Mouse (Mus musculus): ENCODE data around the gene Diras2. TPM values are rescaled to one million over a fixed set of nuclear protein-coding genes. Genes with fewer than 3 reads are reported as not detected.

Gene Diras2
- polyA plus RNA-seq, 1 experiment = 4.3 TPM

DNA sequence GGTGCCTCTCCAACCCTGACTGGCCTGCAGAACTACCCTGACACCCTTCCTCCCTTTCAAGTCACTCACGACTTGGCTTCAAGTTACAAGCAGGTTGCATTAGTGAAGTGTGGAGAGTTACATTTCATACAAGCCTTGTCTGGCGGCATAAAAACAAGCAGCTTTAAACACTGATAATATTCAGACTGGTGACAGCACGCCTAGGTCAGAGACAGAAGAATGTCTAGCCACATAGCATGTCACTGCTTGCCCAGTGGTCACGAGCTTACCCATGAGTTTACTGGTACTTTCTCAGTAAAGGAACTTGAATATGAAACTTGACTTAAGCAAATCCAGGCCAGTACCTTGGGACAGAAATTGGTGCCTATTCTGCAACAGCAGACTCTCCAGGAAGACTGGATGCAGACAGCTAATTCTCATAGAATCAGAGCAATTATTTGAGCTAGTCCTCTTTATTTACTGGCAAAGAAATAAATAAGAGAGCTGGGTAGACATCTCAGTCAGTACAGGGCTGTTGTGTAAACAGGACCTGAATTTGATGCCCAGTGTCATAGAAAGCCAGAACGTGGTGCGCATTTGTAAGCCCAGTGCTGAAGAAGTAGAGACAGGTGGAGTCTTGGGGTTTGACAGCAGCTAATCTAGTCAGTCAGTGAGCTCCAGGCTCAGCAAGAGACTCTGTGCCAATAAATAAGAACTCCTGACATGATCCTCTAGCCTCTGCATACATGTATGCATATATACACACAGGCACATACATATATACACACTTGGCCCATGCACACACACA, 4.6 kb downstream of the Diras2 start:
- WGBS = 68% methylated on average over 6 of the region's 6 CpGs
- H3K4me1 ChIP-seq (ENCODE audit: control insufficient read depth, insufficient read depth, low read length) = peaks cover 2% of the 10 kb centered on the region; the same call in 1 of the 2 replicates
- DNase-seq = no peak
- TF ChIP-seq CTCF (IDR thresholded peaks at IDR 0.05; ENCODE audit: insufficient read depth, low read length) = no peak
- no peak for TF ChIP-seq POLR2A (IDR thresholded peaks at IDR 0.05; ENCODE audit: borderline replicate concordance, extremely low read depth, low read depth, low read length)
- no peak overlapping the region for H3K4me3 ChIP-seq (replicated peaks; ENCODE audit: extremely low read depth, low read depth, low read length)

DNA sequence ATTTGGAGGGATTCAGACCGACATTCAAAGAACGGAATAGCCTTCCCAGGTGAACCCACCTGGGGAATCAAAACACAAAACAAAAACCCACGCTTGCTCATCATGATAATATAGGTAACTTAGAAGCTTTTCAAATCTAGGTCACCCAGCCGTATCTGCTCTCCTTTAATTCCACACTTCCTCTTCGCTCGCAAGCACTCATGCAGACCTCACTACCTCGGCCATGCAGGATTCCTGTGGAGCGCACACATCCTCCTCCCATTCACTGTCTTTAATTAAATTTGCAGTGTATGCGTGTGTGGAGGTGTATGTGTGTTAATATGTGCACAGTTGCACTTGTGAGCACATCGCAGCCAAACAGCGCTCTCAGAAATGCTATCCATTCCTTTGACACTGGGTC, 6.8 kb downstream of the Diras2 start:
- no peak overlapping the region for H3K4me3 ChIP-seq (replicated peaks; ENCODE audit: extremely low read depth, low read depth, low read length)
- no peak for TF ChIP-seq POLR2A (IDR thresholded peaks at IDR 0.05; ENCODE audit: borderline replicate concordance, extremely low read depth, low read depth, low read length)
- no peak for TF ChIP-seq CTCF (IDR thresholded peaks at IDR 0.05; ENCODE audit: insufficient read depth, low read length)
- WGBS = 88% methylated on average over 11 of the region's 11 CpGs
- DNase-seq = no peak
- no peaks in the 10 kb centered on the region for H3K4me1 ChIP-seq (ENCODE audit: control insufficient read depth, insufficient read depth, low read length)

DNA sequence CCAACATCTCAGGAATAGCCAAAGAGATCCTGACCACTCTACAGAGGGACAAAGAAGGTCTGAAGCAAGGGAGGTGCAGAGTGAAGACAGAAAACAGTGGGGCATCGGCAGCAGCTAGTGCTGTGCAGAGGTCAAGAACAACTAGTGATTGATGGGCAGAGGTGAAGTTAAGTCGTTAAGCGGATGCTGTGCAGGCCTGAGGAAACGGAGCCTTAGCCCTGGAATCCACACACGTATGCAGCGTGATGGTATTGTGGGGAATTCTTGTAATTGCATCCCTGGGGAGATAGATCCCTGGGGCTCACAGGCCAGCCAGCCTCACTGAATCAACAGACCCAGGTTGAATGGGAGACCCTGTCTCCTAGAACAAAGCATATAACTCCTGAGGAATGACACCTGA, 9.9 kb downstream of the Diras2 start:
- no peak for TF ChIP-seq POLR2A (IDR thresholded peaks at IDR 0.05; ENCODE audit: borderline replicate concordance, extremely low read depth, low read depth, low read length)
- TF ChIP-seq CTCF (IDR thresholded peaks at IDR 0.05; ENCODE audit: insufficient read depth, low read length) = no peak
- no peak for DNase-seq
- 50% methylated on average over 6 of the region's 6 CpGs for WGBS
- Histone ChIP-seq H3K4me3 (replicated peaks; ENCODE audit: extremely low read depth, low read depth, low read length) (no peak overlapping the region), H3K4me1 (ENCODE audit: control insufficient read depth, insufficient read depth, low read length) (no peaks in the 10 kb centered on the region)

DNA sequence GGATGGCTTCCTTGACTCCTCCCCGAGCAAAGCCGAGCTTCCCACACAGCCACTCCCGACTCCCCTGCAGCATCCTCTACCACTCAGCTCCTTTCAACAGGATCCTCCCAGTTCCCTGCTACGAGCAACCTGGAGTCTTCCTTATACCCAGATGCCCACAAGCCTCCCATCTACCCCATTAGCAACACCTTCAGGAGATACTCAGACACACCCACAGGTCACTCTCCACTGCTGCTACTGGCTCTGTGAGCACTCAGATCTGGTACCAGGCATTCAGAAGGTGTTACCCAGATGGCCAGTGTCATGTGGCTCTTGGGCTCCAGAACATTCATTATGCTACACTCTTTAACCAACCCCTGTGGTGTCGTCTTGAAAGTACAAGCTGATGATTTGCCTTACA, 11.7 kb downstream of the Diras2 start:
- Histone ChIP-seq H3K4me3 (replicated peaks; ENCODE audit: extremely low read depth, low read depth, low read length) (no peak overlapping the region), H3K4me1 (ENCODE audit: control insufficient read depth, insufficient read depth, low read length) (no peaks in the 10 kb centered on the region)
- no peak for DNase-seq
- 76% methylated on average over 5 of the region's 5 CpGs for WGBS
- TF ChIP-seq POLR2A (IDR thresholded peaks at IDR 0.05; ENCODE audit: borderline replicate concordance, extremely low read depth, low read depth, low read length) (no peak), CTCF (IDR thresholded peaks at IDR 0.05; ENCODE audit: insufficient read depth, low read length) (no peak)

DNA sequence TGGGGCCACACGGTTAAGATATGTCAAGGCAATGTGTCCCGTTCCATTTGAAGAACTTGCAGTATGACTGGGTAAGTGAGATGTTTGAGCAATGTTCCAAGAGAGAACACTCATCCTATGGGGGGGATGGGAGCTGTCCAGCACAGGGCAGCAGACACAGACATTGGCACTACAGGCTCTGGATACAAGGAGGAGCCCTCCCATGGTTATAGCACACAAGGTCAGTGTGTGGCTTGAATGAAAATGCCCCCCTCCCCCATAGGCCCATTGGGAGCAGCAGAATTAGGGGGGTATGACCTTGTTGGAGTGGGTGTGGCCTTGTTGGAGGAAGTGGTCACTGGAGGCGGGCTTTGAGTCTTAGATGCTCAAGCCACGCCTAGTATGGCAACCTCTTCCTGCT, 12.7 kb downstream of the Diras2 start:
- Histone ChIP-seq H3K4me3 (replicated peaks; ENCODE audit: extremely low read depth, low read depth, low read length) (no peak overlapping the region), H3K4me1 (ENCODE audit: control insufficient read depth, insufficient read depth, low read length) (no peaks in the 10 kb centered on the region)
- no peak for DNase-seq
- TF ChIP-seq CTCF (IDR thresholded peaks at IDR 0.05; ENCODE audit: insufficient read depth, low read length) = no peak
- TF ChIP-seq POLR2A (IDR thresholded peaks at IDR 0.05; ENCODE audit: borderline replicate concordance, extremely low read depth, low read depth, low read length) = no peak
- 84% methylated on average over 4 of the region's 4 CpGs for WGBS

DNA sequence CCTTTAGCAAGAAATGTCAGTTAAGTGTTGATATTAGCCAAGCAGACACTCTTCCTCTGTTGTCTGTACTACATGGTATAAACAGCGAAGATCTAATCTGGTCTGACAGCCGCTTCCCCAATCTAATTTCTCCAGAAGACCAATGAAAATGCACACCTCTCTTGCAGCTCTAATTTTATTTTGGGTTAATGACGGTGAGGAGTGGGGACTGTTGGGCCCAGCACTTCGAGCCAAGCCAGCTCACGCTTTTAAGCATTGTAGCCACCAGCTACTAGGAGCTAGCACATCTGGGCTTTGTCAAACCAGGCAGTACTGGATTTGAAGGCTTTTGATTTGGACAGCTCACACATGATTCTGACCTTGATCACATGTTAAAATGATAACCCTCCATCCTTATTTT, 14.1 kb downstream of the Diras2 start:
- TF ChIP-seq CTCF (IDR thresholded peaks at IDR 0.05; ENCODE audit: insufficient read depth, low read length) = no peak
- TF ChIP-seq POLR2A (IDR thresholded peaks at IDR 0.05; ENCODE audit: borderline replicate concordance, extremely low read depth, low read depth, low read length) = no peak
- Histone ChIP-seq H3K4me3 (replicated peaks; ENCODE audit: extremely low read depth, low read depth, low read length) (no peak overlapping the region), H3K4me1 (ENCODE audit: control insufficient read depth, insufficient read depth, low read length) (no peaks in the 10 kb centered on the region)
- DNase-seq = no peak
- 72% methylated on average over 5 of the region's 5 CpGs for WGBS

DNA sequence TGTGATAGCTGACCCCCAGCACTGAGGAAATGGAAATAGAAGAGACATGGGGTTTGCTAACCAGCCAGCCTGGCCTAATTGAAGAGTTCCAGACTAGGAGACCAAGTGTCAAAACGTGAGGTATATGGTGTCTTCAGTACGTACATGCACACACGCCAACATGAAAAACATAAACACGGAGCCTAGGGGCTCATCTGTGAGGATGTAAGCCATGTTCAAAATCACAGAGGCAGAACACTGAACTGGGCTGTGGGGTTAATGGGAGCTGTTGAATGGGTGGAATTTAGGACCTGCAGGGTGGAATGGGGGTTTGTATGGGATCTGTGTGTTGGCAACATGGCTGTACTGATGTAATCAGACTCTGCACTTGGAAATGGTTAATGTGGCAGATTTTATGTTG, 14.5 kb downstream of the Diras2 start:
- WGBS = 85% methylated on average over 4 of the region's 4 CpGs
- no peak for DNase-seq
- Histone ChIP-seq H3K4me1 (ENCODE audit: control insufficient read depth, insufficient read depth, low read length) (no peaks in the 10 kb centered on the region), H3K4me3 (replicated peaks; ENCODE audit: extremely low read depth, low read depth, low read length) (no peak overlapping the region)
- TF ChIP-seq POLR2A (IDR thresholded peaks at IDR 0.05; ENCODE audit: borderline replicate concordance, extremely low read depth, low read depth, low read length) (no peak), CTCF (IDR thresholded peaks at IDR 0.05; ENCODE audit: insufficient read depth, low read length) (no peak)

DNA sequence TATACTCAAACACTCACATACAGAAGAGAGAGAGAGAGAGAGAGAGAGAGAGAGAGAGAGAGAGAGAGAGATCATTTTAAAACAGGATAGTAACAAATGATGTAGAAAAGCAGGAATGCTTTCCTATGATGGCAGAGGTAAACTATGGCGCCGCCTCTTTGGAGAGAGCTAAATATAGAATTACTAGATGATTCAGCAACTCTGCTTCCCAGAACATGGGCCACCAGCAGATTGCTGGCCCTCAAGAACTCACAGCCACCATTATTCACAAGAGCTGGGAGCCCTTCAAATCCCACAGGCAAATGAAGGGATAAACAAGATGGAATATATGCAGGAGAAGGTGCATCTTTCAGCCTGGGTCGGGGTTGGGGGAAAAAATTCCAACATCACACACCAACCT, 15.0 kb downstream of the Diras2 start:
- Histone ChIP-seq H3K4me3 (replicated peaks; ENCODE audit: extremely low read depth, low read depth, low read length) (no peak overlapping the region), H3K4me1 (ENCODE audit: control insufficient read depth, insufficient read depth, low read length) (no peaks in the 10 kb centered on the region)
- DNase-seq = no peak
- TF ChIP-seq POLR2A (IDR thresholded peaks at IDR 0.05; ENCODE audit: borderline replicate concordance, extremely low read depth, low read depth, low read length) (no peak), CTCF (IDR thresholded peaks at IDR 0.05; ENCODE audit: insufficient read depth, low read length) (no peak)
- 66% methylated on average over 3 of the region's 3 CpGs for WGBS

DNA sequence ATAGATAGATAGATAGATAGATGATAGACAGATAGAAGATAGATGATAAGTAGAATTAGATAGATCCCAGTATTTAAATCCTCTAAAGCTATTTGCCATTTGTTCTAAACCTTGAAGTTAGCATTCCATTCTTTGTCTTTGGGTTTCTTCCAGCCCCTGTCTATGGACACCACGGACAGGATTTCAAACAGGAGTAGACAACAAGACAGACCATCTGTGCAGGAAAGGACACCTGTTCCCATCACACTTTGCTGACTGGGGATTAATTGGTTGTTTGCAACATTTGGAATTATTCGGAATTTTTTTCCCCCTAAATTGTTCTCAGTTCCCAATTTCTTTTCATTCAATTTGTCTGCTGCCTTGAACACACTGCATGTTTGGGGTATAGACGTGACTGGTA, 17.5 kb downstream of the Diras2 start:
- DNase-seq = no peak
- H3K4me3 ChIP-seq (replicated peaks; ENCODE audit: extremely low read depth, low read depth, low read length) = no peak overlapping the region
- no peaks in the 10 kb centered on the region for H3K4me1 ChIP-seq (ENCODE audit: control insufficient read depth, insufficient read depth, low read length)
- TF ChIP-seq POLR2A (IDR thresholded peaks at IDR 0.05; ENCODE audit: borderline replicate concordance, extremely low read depth, low read depth, low read length) = no peak
- TF ChIP-seq CTCF (IDR thresholded peaks at IDR 0.05; ENCODE audit: insufficient read depth, low read length) = no peak
- WGBS = 74% methylated on average over 3 of the region's 3 CpGs

DNA sequence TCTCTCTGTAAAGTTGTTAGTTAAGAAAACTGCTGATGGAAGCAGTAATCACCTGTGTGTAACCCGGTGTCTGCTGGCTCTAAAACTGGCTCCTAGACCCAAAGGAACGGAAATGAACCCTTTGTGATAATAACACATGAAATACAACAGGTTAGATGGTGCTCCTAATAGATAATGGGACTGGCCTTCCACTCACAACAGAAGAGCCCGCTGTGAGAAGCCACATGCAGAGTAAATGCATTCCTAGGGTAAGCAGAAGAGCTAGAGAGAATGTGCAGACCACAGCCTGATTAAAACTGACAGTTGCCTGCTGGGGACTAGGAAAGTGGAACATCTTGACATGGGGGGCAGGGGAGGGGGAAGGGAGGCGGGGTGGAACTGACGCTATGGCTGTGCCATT, 18.7 kb downstream of the Diras2 start:
- no peak overlapping the region for H3K4me3 ChIP-seq (replicated peaks; ENCODE audit: extremely low read depth, low read depth, low read length)
- H3K4me1 ChIP-seq (ENCODE audit: control insufficient read depth, insufficient read depth, low read length) = no peaks in the 10 kb centered on the region
- no peak for DNase-seq
- 67% methylated on average over 5 of the region's 5 CpGs for WGBS
- no peak for TF ChIP-seq CTCF (IDR thresholded peaks at IDR 0.05; ENCODE audit: insufficient read depth, low read length)
- TF ChIP-seq POLR2A (IDR thresholded peaks at IDR 0.05; ENCODE audit: borderline replicate concordance, extremely low read depth, low read depth, low read length) = no peak

Data from lung, adult 2 months (tissue).